Mouse (Mus musculus) kidney, adult 2 months (tissue): ENCODE measurements at regions not wholly inside any gene's neighbourhood (a gene's known extent, or its start where the extent isn't known, plus 50 kb on each side); places are given as distances from the start of the nearest gene placed in this dataset.

Experiments used
- CTCF ChIP-seq: fragments of 200-500 bp; conservative IDR thresholded peaks from 2 replicates; pipeline ENCODE4 v1.5.1; 2011; ENCODE audit warnings: low read depth, mild to moderate bottlenecking, control low read depth, low read length, moderate library complexity, mixed read lengths; ENCODE audit not compliant: insufficient read depth, insufficient read length
- POLR2A ChIP-seq: fragments of 200-500 bp; IDR thresholded peaks from one replicate; pipeline ENCODE4 v1.6.1; 2011; ENCODE audit warnings: low read depth, low read length, control low read depth

- TF ChIP-seq CTCF, result no peak
- TF ChIP-seq POLR2A, result no peak
Observed at GRCm38 (mm10) chr4:25389542-25389941, 107.9 kb upstream of the Ufl1 start.
